Mouse (Mus musculus): ENCODE data around the gene Elmod3.

The Elmod3 gene

GRCm38 (mm10) chr6:72570644-72571397, 27.4 kb downstream of the Elmod3 start:
- DNase-seq (ENCODE audit: low read depth, low spot score) = no peak

GRCm38 (mm10) chr6:72568736-72569135, 29.5 kb downstream of the Elmod3 start:
- no peak for DNase-seq (ENCODE audit: low read depth, low spot score)

- no peak for DNase-seq (ENCODE audit: low read depth, low spot score)
These were observed 30.7 kb downstream of the Elmod3 start for GRCm38 (mm10) chr6:72567508-72567907.

- DNase-seq (ENCODE audit: low read depth, low spot score) = peak; percentile 84
These were observed 32.2 kb downstream of the Elmod3 start for GRCm38 (mm10) chr6:72566044-72566443.

- no peak for DNase-seq (ENCODE audit: low read depth, low spot score)
These were observed 32.7 kb downstream of the Elmod3 start for GRCm38 (mm10) chr6:72565506-72565905.

- no peak for DNase-seq (ENCODE audit: low read depth, low spot score)
These were observed 35.3 kb downstream of the Elmod3 start for GRCm38 (mm10) chr6:72562894-72563293.

- DNase-seq (ENCODE audit: low read depth, low spot score) = no peak
These were observed 35.7 kb downstream of the Elmod3 start for GRCm38 (mm10) chr6:72562486-72562885.

- no peak for DNase-seq (ENCODE audit: low read depth, low spot score)
These were observed 37.4 kb downstream of the Elmod3 start for GRCm38 (mm10) chr6:72560801-72561200.

- DNase-seq (ENCODE audit: low read depth, low spot score) = no peak
These were observed 45.2 kb downstream of the Elmod3 start for GRCm38 (mm10) chr6:72553079-72553412.

GRCm38 (mm10) chr6:72552171-72553078, 45.8 kb downstream of the Elmod3 start:
- DNase-seq (ENCODE audit: low read depth, low spot score) = peak; percentile 86

- DNase-seq (ENCODE audit: low read depth, low spot score) = peak; percentile 68
These were observed 47.6 kb downstream of the Elmod3 start for GRCm38 (mm10) chr6:72550503-72551100.

GRCm38 (mm10) chr6:72550025-72550424, 48.2 kb downstream of the Elmod3 start:
- no peak for DNase-seq (ENCODE audit: low read depth, low spot score)

GRCm38 (mm10) chr6:72549041-72549580, 49.1 kb downstream of the Elmod3 start:
- peak; percentile 28 for DNase-seq (ENCODE audit: low read depth, low spot score)

GRCm38 (mm10) chr6:72547862-72548261, 50.4 kb downstream of the Elmod3 start:
- DNase-seq (ENCODE audit: low read depth, low spot score) = no peak

- no peak for DNase-seq (ENCODE audit: low read depth, low spot score)
These were observed 51.1 kb downstream of the Elmod3 start for GRCm38 (mm10) chr6:72547121-72547520.

- no peak for DNase-seq (ENCODE audit: low read depth, low spot score)
These were observed 52.8 kb downstream of the Elmod3 start for GRCm38 (mm10) chr6:72545377-72545776.

GRCm38 (mm10) chr6:72544283-72544987, 53.8 kb downstream of the Elmod3 start, which contains the start of gene Capg:
Gene Capg (plus strand): TSS chr6:72544391.
- DNase-seq (ENCODE audit: low read depth, low spot score) = peak; percentile 85

GRCm38 (mm10) chr6:72543265-72543850, 54.9 kb downstream of the Elmod3 start:
- no peak for DNase-seq (ENCODE audit: low read depth, low spot score)

- DNase-seq (ENCODE audit: low read depth, low spot score) = peak; percentile 93
These were observed 59.6 kb downstream of the Elmod3 start for GRCm38 (mm10) chr6:72538562-72539031.

GRCm38 (mm10) chr6:72537998-72538500, 60.2 kb downstream of the Elmod3 start:
- no peak for DNase-seq (ENCODE audit: low read depth, low spot score)

GRCm38 (mm10) chr6:72535165-72535564, 63.0 kb downstream of the Elmod3 start:
- peak; percentile 88 for DNase-seq (ENCODE audit: low read depth, low spot score)

All from CD4-positive helper T cell, adult 2 months (primary cell).